Mouse (Mus musculus) MEL (cell line): ENCODE results near the gene Hcfc1. TPM values are rescaled to one million over a fixed set of nuclear protein-coding genes. Genes with fewer than 3 reads are reported as not detected.

Source experiments
- DNase-seq: peaks from one replicate; pipeline ENCODE4 v3.0.0; 2011; ENCODE audit warnings: low read depth, low spot score
- H3K27ac ChIP-seq: 2 replicates; pipeline ENCODE4 v1.5.1; 2012; ENCODE audit warnings: low read depth, mild to moderate bottlenecking, control low read depth, low read length, moderate library complexity; ENCODE audit not compliant: control insufficient read depth
- H3K27me3 ChIP-seq, 2 experiments: fragments of 150-350 bp in 1 of 2; sonication (generic) in 1 of 2; 2 replicates each; pipeline ENCODE4 v1.6.1; 2012; ENCODE audit warnings: low read length in 2 of 2, mild to moderate bottlenecking in 2 of 2, improper control_type of control experiment in 1 of 2, moderate library complexity in 1 of 2; ENCODE audit not compliant: insufficient read depth in 2 of 2, control insufficient read depth in 1 of 2
- H3K36me3 ChIP-seq, 2 experiments: 2 replicates each; pipeline ENCODE4 v1.6.1; 2012 to 2014; ENCODE audit warnings: low read length in 2 of 2, improper control_type of control experiment in 1 of 2, inconsistent platforms in 1 of 2, mild to moderate bottlenecking in 1 of 2; ENCODE audit not compliant: insufficient read depth in 2 of 2, control insufficient read depth in 1 of 2
- H3K4me1 ChIP-seq, 2 experiments: fragments of 150-350 bp in 1 of 2; sonication (generic) in 1 of 2; 2 replicates each; pipeline ENCODE4 v1.6.1; 2012; ENCODE audit warnings: low read length in 2 of 2, improper control_type of control experiment in 1 of 2, mild to moderate bottlenecking in 1 of 2; ENCODE audit not compliant: insufficient read depth in 2 of 2, control insufficient read depth in 1 of 2
- H3K4me3 ChIP-seq, 2 experiments: fragments of 150-350 bp in 1 of 2; sonication (generic) in 1 of 2; 2 replicates each; pipeline ENCODE4 v1.5.1; 2012; ENCODE audit warnings: low read depth in 2 of 2, low read length in 2 of 2, mild to moderate bottlenecking in 2 of 2, moderate library complexity in 2 of 2, control low read depth in 1 of 2, improper control_type of control experiment in 1 of 2; ENCODE audit not compliant: control insufficient read depth in 1 of 2, insufficient read depth in 1 of 2
- H3K79me2 ChIP-seq: 2 replicates; pipeline ENCODE4 v1.6.1; 2012; ENCODE audit warnings: mild to moderate bottlenecking, low read length, moderate library complexity; ENCODE audit not compliant: control insufficient read depth, poor library complexity, insufficient read depth
- H3K9ac ChIP-seq: 2 replicates; pipeline ENCODE4 v1.6.1; 2012; ENCODE audit warnings: low read depth, mild to moderate bottlenecking, control low read depth, low read length, moderate library complexity; ENCODE audit not compliant: control insufficient read depth, poor library complexity, severe bottlenecking
- H3K9me3 ChIP-seq: fragments of 150-350 bp; sonication (generic); replicated peaks from 2 replicates; pipeline ENCODE4 v1.6.1; 2012; ENCODE audit warnings: mild to moderate bottlenecking, low read length, improper control_type of control experiment, moderate library complexity; ENCODE audit not compliant: insufficient read depth
- BHLHE40 ChIP-seq: IDR thresholded peaks from 2 replicates; pipeline ENCODE4 v1.6.1; 2012; ENCODE audit warnings: low read depth, mild to moderate bottlenecking, inconsistent platforms, low read length, improper control_type of control experiment, borderline replicate concordance
- CHD2 ChIP-seq: IDR thresholded peaks from 2 replicates; pipeline ENCODE4 v1.6.1; 2011; ENCODE audit warnings: low read length, improper control_type of control experiment
- CTCF ChIP-seq, 3 experiments: IDR thresholded peaks in 2 of 3; conservative IDR thresholded peaks in 1 of 3; 2 replicates each; pipeline ENCODE4 v1.5.1; 2011 to 2012; ENCODE audit warnings: low read length in 3 of 3, low read depth in 2 of 3, mild to moderate bottlenecking in 2 of 3, improper control_type of control experiment in 1 of 3, inconsistent platforms in 1 of 3, mixed read lengths in 1 of 3, moderate library complexity in 1 of 3; ENCODE audit not compliant: control insufficient read depth in 1 of 3, insufficient read depth in 1 of 3, poor library complexity in 1 of 3, severe bottlenecking in 1 of 3
- E2F4 ChIP-seq: IDR thresholded peaks from 2 replicates; pipeline ENCODE4 v1.6.1; 2011; ENCODE audit warnings: low read depth, low read length, improper control_type of control experiment, borderline replicate concordance
- EP300 ChIP-seq, 2 experiments: IDR thresholded peaks; 2 replicates each; pipeline ENCODE4 v1.6.1; 2011; ENCODE audit warnings: improper control_type of control experiment in 2 of 2, low read length in 2 of 2, low read depth in 1 of 2, mild to moderate bottlenecking in 1 of 2
- GABPA ChIP-seq: IDR thresholded peaks from 2 replicates; pipeline ENCODE4 v1.6.1; 2012; ENCODE audit warnings: low read depth, mild to moderate bottlenecking, inconsistent platforms, low read length, improper control_type of control experiment, moderate library complexity
- GATA1 ChIP-seq: IDR thresholded peaks from 2 replicates; pipeline ENCODE4 v1.6.1; 2011; ENCODE audit warnings: low read depth, low read length, improper control_type of control experiment
- HCFC1 ChIP-seq: IDR thresholded peaks from 2 replicates; pipeline ENCODE4 v1.6.1; 2012; ENCODE audit warnings: low read depth, mild to moderate bottlenecking, inconsistent platforms, low read length, improper control_type of control experiment, moderate library complexity
- JUND ChIP-seq: IDR thresholded peaks from 2 replicates; pipeline ENCODE4 v1.6.1; 2011; ENCODE audit warnings: low read depth, mild to moderate bottlenecking, improper control_type of control experiment, low read length
- KAT2A ChIP-seq: conservative IDR thresholded peaks from 2 replicates; pipeline ENCODE4 v1.6.1; 2012; ENCODE audit warnings: low read depth, low read length, improper control_type of control experiment, inconsistent platforms
- MAFK ChIP-seq: IDR thresholded peaks from 2 replicates; pipeline ENCODE4 v1.6.1; 2011; ENCODE audit warnings: low read depth, mild to moderate bottlenecking, low read length, improper control_type of control experiment, borderline replicate concordance
- MAX ChIP-seq: IDR thresholded peaks from 2 replicates; pipeline ENCODE4 v1.6.1; 2011; ENCODE audit warnings: low read length, improper control_type of control experiment
- MAZ ChIP-seq: IDR thresholded peaks from 2 replicates; pipeline ENCODE4 v1.6.1; 2012; ENCODE audit warnings: low read depth, mild to moderate bottlenecking, inconsistent platforms, low read length, improper control_type of control experiment
- MEF2A ChIP-seq: IDR thresholded peaks from 2 replicates; pipeline ENCODE4 v1.6.1; 2014; ENCODE audit warnings: low read depth, mild to moderate bottlenecking, inconsistent platforms, low read length, improper control_type of control experiment; ENCODE audit not compliant: poor library complexity, insufficient replicate concordance, severe bottlenecking; ENCODE audit errors: extremely low read depth
- MXI1 ChIP-seq: IDR thresholded peaks from 2 replicates; pipeline ENCODE4 v1.6.1; 2011; ENCODE audit warnings: mild to moderate bottlenecking, low read depth, low read length, improper control_type of control experiment
- MYB ChIP-seq: IDR thresholded peaks from 2 replicates; pipeline ENCODE4 v1.6.1; 2011; ENCODE audit warnings: mild to moderate bottlenecking, low read depth, low read length, improper control_type of control experiment
- MYC ChIP-seq: IDR thresholded peaks from 2 replicates; pipeline ENCODE4 v1.6.1; 2011; ENCODE audit warnings: low read depth, mild to moderate bottlenecking, low read length, improper control_type of control experiment, moderate library complexity
- NELFE ChIP-seq: IDR thresholded peaks from 2 replicates; pipeline ENCODE4 v1.6.1; 2011; ENCODE audit warnings: low read depth, low read length, improper control_type of control experiment
- POLR2A ChIP-seq, 2 experiments: IDR thresholded peaks; 2 replicates each; pipeline ENCODE4 v1.6.1; 2011 to 2012; ENCODE audit warnings: low read length in 2 of 2, mild to moderate bottlenecking in 2 of 2, control low read depth in 1 of 2, improper control_type of control experiment in 1 of 2, low read depth in 1 of 2, moderate library complexity in 1 of 2; ENCODE audit not compliant: control insufficient read depth in 1 of 2, insufficient read depth in 1 of 2, poor library complexity in 1 of 2
- RAD21 ChIP-seq: IDR thresholded peaks from 2 replicates; pipeline ENCODE4 v1.6.1; 2011; ENCODE audit warnings: mild to moderate bottlenecking, low read depth, low read length, improper control_type of control experiment
- RCOR1 ChIP-seq: IDR thresholded peaks from 2 replicates; pipeline ENCODE4 v1.6.1; 2012; ENCODE audit warnings: low read depth, mild to moderate bottlenecking, inconsistent platforms, low read length, improper control_type of control experiment
- SIN3A ChIP-seq: IDR thresholded peaks from 2 replicates; pipeline ENCODE4 v1.6.1; 2012; ENCODE audit warnings: low read length, improper control_type of control experiment, inconsistent platforms
- SMC3 ChIP-seq: IDR thresholded peaks from 2 replicates; pipeline ENCODE4 v1.6.1; 2011; ENCODE audit warnings: low read depth, low read length, improper control_type of control experiment
- TAL1 ChIP-seq: IDR thresholded peaks from 2 replicates; pipeline ENCODE4 v1.6.1; 2012; ENCODE audit warnings: mild to moderate bottlenecking, inconsistent platforms, low read length, moderate library complexity, mixed read lengths
- TBP ChIP-seq: IDR thresholded peaks from 2 replicates; pipeline ENCODE4 v1.8.0; 2011; ENCODE audit warnings: low read depth, low read length, improper control_type of control experiment
- TCF12 ChIP-seq: IDR thresholded peaks from 2 replicates; pipeline ENCODE4 v1.6.1; 2014; ENCODE audit warnings: low read depth, mild to moderate bottlenecking, inconsistent platforms, low read length, improper control_type of control experiment, moderate library complexity
- UBTF ChIP-seq: IDR thresholded peaks from 2 replicates; pipeline ENCODE4 v1.6.1; 2012; ENCODE audit warnings: low read depth, mild to moderate bottlenecking, inconsistent platforms, low read length, improper control_type of control experiment, moderate library complexity, borderline replicate concordance; ENCODE audit not compliant: insufficient read depth
- USF1 ChIP-seq: IDR thresholded peaks from 2 replicates; pipeline ENCODE4 v1.6.1; 2014; ENCODE audit warnings: low read depth, mild to moderate bottlenecking, inconsistent platforms, low read length, improper control_type of control experiment, moderate library complexity
- USF2 ChIP-seq, 2 experiments: IDR thresholded peaks; 2 replicates each; pipeline ENCODE4 v1.6.1; 2011 to 2012; ENCODE audit warnings: improper control_type of control experiment in 2 of 2, low read length in 2 of 2, borderline replicate concordance in 1 of 2, inconsistent platforms in 1 of 2, low read depth in 1 of 2, mild to moderate bottlenecking in 1 of 2; ENCODE audit not compliant: insufficient read depth in 1 of 2
- ZC3H11A ChIP-seq: IDR thresholded peaks from 2 replicates; pipeline ENCODE4 v1.6.1; 2012; ENCODE audit warnings: low read depth, mild to moderate bottlenecking, inconsistent platforms, low read length, improper control_type of control experiment
- ZKSCAN1 ChIP-seq: IDR thresholded peaks from 2 replicates; pipeline ENCODE4 v1.6.1; 2012; ENCODE audit warnings: low read depth, mild to moderate bottlenecking, inconsistent platforms, low read length, improper control_type of control experiment, moderate library complexity
- ZMIZ1 ChIP-seq: IDR thresholded peaks from 2 replicates; pipeline ENCODE4 v1.6.1; 2012; ENCODE audit warnings: low read depth, mild to moderate bottlenecking, inconsistent platforms, low read length, improper control_type of control experiment, moderate library complexity
- ZNF384 ChIP-seq: IDR thresholded peaks from 2 replicates; pipeline ENCODE4 v1.6.1; 2012; ENCODE audit warnings: low read depth, mild to moderate bottlenecking, inconsistent platforms, low read length, improper control_type of control experiment
- polyA plus RNA-seq, 2 experiments: library from polyadenylated mRNA; stranded (reverse) in 1 of 2; unstranded in 1 of 2; fragments of >175 nt in 1 of 2; fragments of >200 nt in 1 of 2; gene quantifications; 2 replicates each; pipeline versions ENCODE4 v1.2.1 to v1.2.4; 2012; ENCODE audit warnings: low replicate concordance in 2 of 2, low read depth in 1 of 2; ENCODE audit not compliant: insufficient read length in 2 of 2, insufficient read depth in 1 of 2, missing spikeins in 1 of 2
- total RNA-seq: library from RNA; depleted of rRNA; stranded (reverse); fragments of 300-350 nt; gene quantifications from 2 replicates; pipeline ENCODE4 v1.2.3, GENCODE M21; 2012

Gene Hcfc1
- total and polyA plus RNA-seq, 3 experiments = 40.8 to 146 (median 53.6) TPM

GRCm38 (mm10) chrX:74001024-74001423, 34.9 kb upstream of the Hcfc1 start (continued):
- no peak for TF ChIP-seq TAL1

GRCm38 (mm10) chrX:73998911-73999869, 33.0 kb upstream of the Hcfc1 start:
- Histone ChIP-seq H3K4me3 (peak overlapping the region; percentile 7 to 26; a peak in 3 of 4 replicates), H3K79me2 (no peaks in the 10 kb centered on the region), H3K4me1 (peaks cover 6 to 23% of the 10 kb centered on the region in 2 experiments; a peak in 3 of 4 replicates), H3K27me3 (no peaks in the 10 kb centered on the region), H3K27ac (peak overlapping the region; percentile 92), H3K9me3 (no peaks in the 10 kb centered on the region), H3K36me3 (peaks cover 0 to 18% of the 10 kb centered on the region in 2 experiments; a peak in 2 of 4 replicates), H3K9ac (peak overlapping the region; percentile 50)
- DNase-seq = peak; percentile 89
- TF ChIP-seq GABPA (peak; percentile 93), MAX (no peak), JUND (no peak), KAT2A (no peak), MAZ (no peak), ZMIZ1 (no peak), RAD21 (no peak), TAL1 (peak; percentile 58), MAFK (peak; percentile 92), TCF12 (no peak), BHLHE40 (no peak), MYC (no peak), ZNF384 (no peak), RCOR1 (peak; percentile 92), NELFE (no peak), USF1 (no peak), GATA1 (peak; percentile 60), E2F4 (no peak), CTCF (IDR thresholded peaks at IDR 0.05 in 2 of 3, conservative IDR thresholded peaks at IDR 0.05 in 1 of 3; ENCODE audit: control insufficient read depth in 1 of 3, insufficient read depth in 1 of 3, low read depth in 2 of 3, low read length in 3 of 3, poor library complexity in 1 of 3, severe bottlenecking in 1 of 3) (no peak), SIN3A (peak; percentile 30; the same call in 1 of the 2 replicates), HCFC1 (peak; percentile 28; the same call in 1 of the 2 replicates), MXI1 (peak; percentile 58), TBP (no peak), SMC3 (no peak), EP300 (IDR thresholded peaks at IDR 0.05; ENCODE audit: low read depth in 1 of 2, low read length in 2 of 2) (peak; percentile 50 to 61), USF2 (IDR thresholded peaks at IDR 0.05; ENCODE audit: borderline replicate concordance in 1 of 2, insufficient read depth in 1 of 2, low read depth in 1 of 2, low read length in 2 of 2) (no peak), CHD2 (no peak), MYB (no peak), ZKSCAN1 (no peak), MEF2A (no peak), UBTF (no peak), ZC3H11A (no peak), POLR2A (IDR thresholded peaks at IDR 0.05; ENCODE audit: control insufficient read depth in 1 of 2, insufficient read depth in 1 of 2, low read depth in 1 of 2, low read length in 2 of 2, poor library complexity in 1 of 2) (no peak)
